Mouse (Mus musculus) heart, adult 2 months (tissue): ENCODE results near the gene Ngb. TPM values are rescaled to one million over a fixed set of nuclear protein-coding genes. Genes with fewer than 3 reads are reported as not detected.

Experiments used
- DNase-seq, 2 experiments: peaks; one replicate each; pipeline ENCODE4 v3.0.0; 2021
- H3K27ac ChIP-seq: fragments of 200-600 bp; 2 replicates; pipeline ENCODE4 v1.8.1; 2022
- H3K27me3 ChIP-seq: fragments of 200-500 bp; 2 replicates; pipeline ENCODE4 v1.6.1; 2012; ENCODE audit warnings: mild to moderate bottlenecking, low read length, inconsistent platforms, mixed read lengths; ENCODE audit not compliant: control insufficient read depth, insufficient read depth
- H3K36me3 ChIP-seq: fragments of 200-500 bp; 2 replicates; pipeline ENCODE4 v1.6.1; 2012; ENCODE audit warnings: low read length, inconsistent platforms; ENCODE audit not compliant: control insufficient read depth, insufficient read depth
- H3K4me1 ChIP-seq: fragments of 200-500 bp; 2 replicates; pipeline ENCODE4 v1.6.1; 2011; ENCODE audit warnings: low read length; ENCODE audit not compliant: control insufficient read depth, insufficient read depth
- H3K4me3 ChIP-seq: fragments of 200-600 bp; 2 replicates; pipeline ENCODE4 v1.8.1; 2022
- H3K79me2 ChIP-seq: fragments of 200-500 bp; replicated peaks from 2 replicates; pipeline ENCODE4 v1.6.1; 2012; ENCODE audit warnings: mild to moderate bottlenecking, inconsistent platforms, low read length, moderate library complexity, mixed read lengths; ENCODE audit not compliant: control insufficient read depth, insufficient read depth
- H3K9ac ChIP-seq: fragments of 200-500 bp; 2 replicates; pipeline ENCODE4 v1.6.1; 2012; ENCODE audit warnings: low read depth, mild to moderate bottlenecking, control low read depth, inconsistent platforms, low read length, mixed read lengths
- CTCF ChIP-seq: fragments of 200-600 bp; IDR thresholded peaks from 2 replicates; pipeline ENCODE4 v1.8.1; 2022; ENCODE audit warnings: antibody characterized with exemption, mild to moderate bottlenecking, moderate library complexity
- EP300 ChIP-seq: fragments of 200-500 bp; IDR thresholded peaks from 2 replicates; pipeline ENCODE4 v1.6.1; 2011; ENCODE audit warnings: low read depth, low read length, control low read depth; ENCODE audit not compliant: insufficient read depth
- POLR2A ChIP-seq: fragments of 200-500 bp; IDR thresholded peaks from 2 replicates; pipeline ENCODE4 v1.6.1; 2011; ENCODE audit warnings: mild to moderate bottlenecking, low read depth, low read length, control low read depth; ENCODE audit not compliant: insufficient read depth
- WGBS: fragments of 180-500 bp; shearing (Covaris S2); methylation state at CpG from one replicate; pipeline ENCODE4 v1.1.7; 2018; 5-methylcytosine and 5-hydroxymethylcytosine counted together
- intact Hi-C: fragments of 180-260 bp; cut with DNase I; formaldehyde crosslinking; loops from one replicate; pipeline ENCODE4 v1.15.1; 2025
- polyA plus RNA-seq: library from polyadenylated mRNA; depleted of rRNA; stranded (reverse); fragments of >200 nt; gene quantifications from 2 replicates; pipeline ENCODE4 v1.2.3, GENCODE M21; 2012
- total RNA-seq, 2 experiments: library from RNA; stranded (reverse); gene quantifications; 2 replicates each; pipeline ENCODE4 v1.2.3; 2021

Gene Ngb
- total and polyA plus RNA-seq, 3 experiments: 0.14 TPM; not detected in 2

- intact Hi-C loops: no loop called here
- H3K27me3 ChIP-seq: no peaks in the 10 kb centered on the region
- TF ChIP-seq POLR2A: no peak
- TF ChIP-seq CTCF: no peak
- no peak for TF ChIP-seq EP300
- no peaks in the 10 kb centered on the region for H3K4me1 ChIP-seq
- H3K9ac ChIP-seq: no peak overlapping the region
- H3K36me3 ChIP-seq: no peaks in the 10 kb centered on the region
- DNase-seq: no peak
- no peaks in the 10 kb centered on the region for H3K79me2 ChIP-seq
- 80% methylated on average over 2 of the region's 2 CpGs for WGBS
- H3K27ac ChIP-seq: no peak overlapping the region
- no peak overlapping the region for H3K4me3 ChIP-seq
Observed at GRCm38 (mm10) chr12:87089701-87090100, 12.6 kb downstream of the Ngb start.

DNA sequence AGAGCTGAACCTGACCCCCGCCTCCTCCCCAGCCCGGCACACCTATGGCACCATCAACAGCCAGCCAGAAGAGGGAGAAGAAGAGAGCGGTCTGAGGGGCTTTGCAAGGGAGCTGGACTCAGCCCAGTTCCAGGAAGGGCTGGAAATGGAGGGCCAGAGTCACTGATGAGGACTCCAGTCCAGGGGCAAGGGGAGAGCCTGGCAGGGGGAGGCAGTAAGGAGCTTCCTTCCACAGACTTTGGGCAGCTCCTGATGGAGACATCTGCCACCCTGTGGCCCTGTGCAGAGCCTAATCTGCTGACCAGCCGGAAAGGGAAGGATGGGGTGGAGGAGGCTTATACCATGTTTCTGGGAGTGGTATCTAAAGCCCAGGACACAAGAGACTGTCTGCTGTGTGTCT, 13.1 kb downstream of the Ngb start:
- 64% methylated on average over 4 of the region's 4 CpGs for WGBS

DNA sequence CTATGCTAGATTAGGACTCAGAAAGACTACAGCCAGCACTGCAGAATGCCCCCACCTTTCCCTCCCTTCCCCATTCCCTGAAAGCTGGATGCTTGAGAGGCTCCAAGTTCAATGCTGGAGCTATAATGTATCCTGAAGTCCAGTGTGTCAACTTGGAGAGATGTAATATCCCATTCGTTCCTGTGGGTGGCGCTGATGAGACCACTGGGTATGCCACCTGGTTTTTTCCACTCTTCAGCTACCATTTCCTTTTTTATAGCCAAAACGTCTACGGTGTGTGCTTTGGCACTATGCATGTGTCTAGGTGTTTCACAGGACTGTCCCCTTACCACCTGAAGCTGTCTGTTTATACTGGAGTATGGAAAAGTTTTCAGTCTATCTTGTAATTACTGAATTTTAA, 14.0 kb downstream of the Ngb start:
- no peak overlapping the region for H3K9ac ChIP-seq
- no peaks in the 10 kb centered on the region for H3K27me3 ChIP-seq
- intact Hi-C loops: no loop called here
- no peak overlapping the region for H3K27ac ChIP-seq
- no peak for DNase-seq
- H3K4me1 ChIP-seq: no peaks in the 10 kb centered on the region
- no peaks in the 10 kb centered on the region for H3K36me3 ChIP-seq
- peak; percentile 32 for TF ChIP-seq CTCF
- TF ChIP-seq EP300: no peak
- H3K4me3 ChIP-seq: no peak overlapping the region
- H3K79me2 ChIP-seq: no peaks in the 10 kb centered on the region
- WGBS: 29% methylated on average over 4 of the region's 4 CpGs

More for the DNA sequence above, 13.1 kb downstream of the Ngb start:
- Histone ChIP-seq H3K4me1 (no peaks in the 10 kb centered on the region), H3K4me3 (no peak overlapping the region), H3K27ac (no peak overlapping the region), H3K36me3 (no peaks in the 10 kb centered on the region), H3K79me2 (no peaks in the 10 kb centered on the region), H3K27me3 (no peaks in the 10 kb centered on the region), H3K9ac (no peak overlapping the region)
- intact Hi-C loops: no loop called here
- no peak for DNase-seq
- no peak for TF ChIP-seq POLR2A
- no peak for TF ChIP-seq CTCF
- no peak for TF ChIP-seq EP300

GRCm38 (mm10) chr12:87087236-87087635, 15.1 kb downstream of the Ngb start:
- Histone ChIP-seq H3K27ac (no peak overlapping the region), H3K27me3 (no peaks in the 10 kb centered on the region), H3K9ac (no peak overlapping the region), H3K36me3 (no peaks in the 10 kb centered on the region), H3K4me1 (no peaks in the 10 kb centered on the region), H3K4me3 (no peak overlapping the region), H3K79me2 (no peaks in the 10 kb centered on the region)
- 63% methylated on average over 7 of the region's 7 CpGs for WGBS
- intact Hi-C loops: no loop called here
- no peak for DNase-seq
- no peak for TF ChIP-seq POLR2A
- no peak for TF ChIP-seq EP300
- TF ChIP-seq CTCF: no peak

GRCm38 (mm10) chr12:87082797-87083196, 19.5 kb downstream of the Ngb start:
- Histone ChIP-seq H3K9ac (no peak overlapping the region), H3K27ac (no peak overlapping the region), H3K4me3 (no peak overlapping the region), H3K4me1 (no peaks in the 10 kb centered on the region), H3K36me3 (no peaks in the 10 kb centered on the region), H3K79me2 (no peaks in the 10 kb centered on the region), H3K27me3 (no peaks in the 10 kb centered on the region; the same call in 1 of the 2 replicates)
- no peak for TF ChIP-seq EP300
- TF ChIP-seq CTCF: no peak
- no peak for TF ChIP-seq POLR2A
- no peak for DNase-seq
- intact Hi-C loops: no loop called here
- WGBS: 57% methylated on average over 8 of the region's 8 CpGs

GRCm38 (mm10) chr12:87076610-87077009, 25.7 kb downstream of the Ngb start:
- intact Hi-C loops: no loop called here
- no peak overlapping the region for H3K9ac ChIP-seq
- no peaks in the 10 kb centered on the region; the same call in 1 of the 2 replicates for H3K27me3 ChIP-seq
- H3K4me3 ChIP-seq: no peak overlapping the region
- 83% methylated on average over 2 of the region's 2 CpGs for WGBS
- DNase-seq: no peak
- no peaks in the 10 kb centered on the region for H3K79me2 ChIP-seq
- H3K4me1 ChIP-seq: no peaks in the 10 kb centered on the region
- no peak overlapping the region for H3K27ac ChIP-seq
- H3K36me3 ChIP-seq: no peaks in the 10 kb centered on the region
- no peak for TF ChIP-seq POLR2A
- TF ChIP-seq EP300: no peak
- no peak for TF ChIP-seq CTCF

DNA sequence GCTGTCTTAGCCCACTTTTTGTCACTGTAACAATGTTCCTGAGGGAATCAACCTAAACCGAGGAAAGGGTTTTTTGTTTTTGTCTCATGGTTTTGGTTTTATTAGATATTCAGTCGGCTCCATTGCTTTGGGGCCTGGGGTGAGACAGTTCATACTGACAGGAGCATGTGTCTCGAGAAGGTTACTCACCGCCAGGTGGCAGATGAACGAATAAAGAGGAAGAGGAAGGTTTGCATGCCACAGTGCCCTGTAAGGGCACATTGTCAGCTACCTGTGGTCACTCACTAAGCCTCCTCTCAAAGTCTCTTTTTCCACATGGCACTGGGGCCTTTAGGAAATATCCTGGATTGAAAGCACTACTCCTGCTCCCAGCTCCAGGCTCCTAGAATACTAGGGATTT, 31.8 kb downstream of the Ngb start:
- Histone ChIP-seq H3K36me3 (no peaks in the 10 kb centered on the region), H3K27me3 (no peaks in the 10 kb centered on the region), H3K4me3 (no peak overlapping the region), H3K27ac (no peak overlapping the region), H3K4me1 (no peaks in the 10 kb centered on the region), H3K79me2 (no peaks in the 10 kb centered on the region), H3K9ac (no peak overlapping the region)
- TF ChIP-seq EP300 (no peak), CTCF (no peak), POLR2A (no peak)
- WGBS: 57% methylated on average over 5 of the region's 5 CpGs
- intact Hi-C loops: no loop called here
- DNase-seq: no peak
